Mouse (Mus musculus): ENCODE results near the gene Ppp1r2. TPM values are rescaled to one million over a fixed set of nuclear protein-coding genes. Genes with fewer than 3 reads are reported as not detected.

Ppp1r2 gene
- total and polyA plus RNA-seq, 2 experiments from 2014 or later: 59.6 to 104 TPM

DNA sequence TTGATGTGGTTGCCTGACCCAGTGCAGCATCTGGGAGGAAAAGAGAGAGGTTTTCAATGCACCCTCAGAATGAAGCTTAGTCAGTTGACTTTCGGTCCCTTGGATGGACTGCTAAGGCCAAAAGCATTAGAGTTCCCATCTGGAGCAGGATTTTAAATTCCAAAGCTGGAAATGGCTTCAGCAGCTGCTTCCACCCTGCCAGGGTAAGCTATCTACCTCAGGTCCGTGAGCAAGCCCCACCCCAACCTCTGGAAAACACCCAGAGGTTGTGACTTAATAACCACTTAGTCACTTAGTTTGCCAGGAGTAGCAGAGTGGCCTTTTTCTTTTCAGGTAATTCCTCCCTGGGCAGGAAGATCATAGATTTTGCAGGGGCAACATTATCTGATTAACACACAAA, 3.0 kb upstream of the Ppp1r2 start:
- ATAC-seq (no peak), DNase-seq (ENCODE audit: low spot score) (no peak)
- Histone ChIP-seq H3K9ac (replicated peaks; ENCODE audit: low read length) (no peak overlapping the region), H3K9me3 (ENCODE audit: low read length) (no peaks in the 10 kb centered on the region), H3K27me3 (ENCODE audit: insufficient read depth, low read length) (no peaks in the 10 kb centered on the region), H3K4me1 (ENCODE audit: insufficient read depth, low read length) (peaks cover 7% of the 10 kb centered on the region; the same call in 1 of the 2 replicates), H3K27ac (no peak overlapping the region), H3K4me2 (ENCODE audit: low read depth, low read length) (no peak overlapping the region), H3K4me3 (ENCODE audit: low read length) (no peak overlapping the region), H3K36me3 (ENCODE audit: insufficient read depth, low read length) (no peaks in the 10 kb centered on the region)
- TF ChIP-seq CTCF (IDR thresholded peaks at IDR 0.05; ENCODE audit: low read depth): no peak
- 77% methylated on average over 2 of the region's 2 CpGs for WGBS

DNA sequence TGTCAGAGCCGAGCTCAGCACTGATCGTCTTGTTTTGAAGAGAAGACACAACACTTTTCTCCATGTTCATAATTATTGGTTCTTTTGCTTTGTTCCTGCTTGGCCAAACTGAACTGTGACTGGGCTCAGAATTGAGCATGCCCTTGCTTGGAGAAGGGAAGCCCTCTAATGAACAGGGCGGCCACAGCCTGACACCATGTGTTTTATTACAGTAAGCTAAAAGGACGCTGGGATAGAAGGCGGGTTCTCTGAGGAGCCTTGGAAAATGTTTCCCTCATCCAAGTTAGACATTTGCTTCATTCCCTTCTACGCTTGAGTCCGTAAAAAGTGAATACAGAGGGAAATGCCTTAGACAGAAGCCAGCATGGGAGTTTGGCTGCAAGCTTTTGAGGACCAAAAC, 1.9 kb upstream of the Ppp1r2 start:
- H3K9ac ChIP-seq (replicated peaks; ENCODE audit: low read length): no peak overlapping the region
- peaks cover 17% of the 10 kb centered on the region for H3K4me1 ChIP-seq (ENCODE audit: insufficient read depth, low read length)
- H3K36me3 ChIP-seq (ENCODE audit: insufficient read depth, low read length): no peaks in the 10 kb centered on the region
- H3K4me3 ChIP-seq (ENCODE audit: low read length): no peak overlapping the region
- 74% methylated on average over 7 of the region's 7 CpGs for WGBS
- H3K4me2 ChIP-seq (ENCODE audit: low read depth, low read length): no peak overlapping the region
- no peak for TF ChIP-seq CTCF (IDR thresholded peaks at IDR 0.05; ENCODE audit: low read depth)
- DNase-seq (ENCODE audit: low spot score) (no peak), ATAC-seq (no peak)
- no peaks in the 10 kb centered on the region for H3K27me3 ChIP-seq (ENCODE audit: insufficient read depth, low read length)
- peak overlapping the region; percentile 0; the same call in 1 of the 2 replicates for H3K27ac ChIP-seq
- no peaks in the 10 kb centered on the region for H3K9me3 ChIP-seq (ENCODE audit: low read length)

- 46% methylated on average over 7 of the region's 7 CpGs for WGBS
Observed at GRCm38 (mm10) chr16:31276539-31276938, 1.5 kb upstream of the Ppp1r2 start.

DNA sequence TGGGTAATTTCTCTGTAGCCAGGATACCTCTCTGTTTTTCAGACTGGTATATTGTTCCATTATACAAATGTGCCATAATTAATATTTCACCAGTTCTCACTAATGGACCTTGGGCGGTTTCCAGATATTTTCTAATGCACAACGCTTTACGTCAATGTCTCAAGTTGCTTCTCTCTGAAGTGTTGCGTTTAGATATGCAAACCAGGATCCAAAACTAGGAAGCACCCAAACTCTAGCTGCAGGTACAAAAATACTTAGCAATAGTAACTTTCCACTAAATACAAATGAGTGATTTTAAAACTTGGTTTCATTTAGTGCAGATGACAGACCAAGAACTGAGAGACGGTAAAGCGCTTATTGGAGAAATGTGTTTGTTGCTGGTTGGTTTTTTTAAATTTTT, 993 bp downstream of the Ppp1r2 start:
- Histone ChIP-seq H3K36me3 (ENCODE audit: insufficient read depth, low read length) (no peaks in the 10 kb centered on the region), H3K4me3 (ENCODE audit: low read length) (peak overlapping the region; percentile 57), H3K9me3 (ENCODE audit: low read length) (no peaks in the 10 kb centered on the region), H3K27ac (peak overlapping the region; percentile 85; the same call in 1 of the 2 replicates), H3K4me1 (ENCODE audit: insufficient read depth, low read length) (peaks cover 17% of the 10 kb centered on the region), H3K27me3 (ENCODE audit: insufficient read depth, low read length) (no peaks in the 10 kb centered on the region), H3K4me2 (ENCODE audit: low read depth, low read length) (peak overlapping the region; percentile 70), H3K9ac (replicated peaks; ENCODE audit: low read length) (peak overlapping the region; percentile 79)
- peak; percentile 19 for DNase-seq (ENCODE audit: low spot score)
- no peak for TF ChIP-seq CTCF (IDR thresholded peaks at IDR 0.05; ENCODE audit: low read depth)
- WGBS: 4% methylated on average over 6 of the region's 6 CpGs
- no peak for ATAC-seq

More at GRCm38 (mm10) chr16:31276539-31276938, 1.5 kb upstream of the Ppp1r2 start:
- DNase-seq (ENCODE audit: low spot score): peak; percentile 48
- H3K4me3 ChIP-seq (ENCODE audit: low read length): no peak overlapping the region
- no peaks in the 10 kb centered on the region for H3K36me3 ChIP-seq (ENCODE audit: insufficient read depth, low read length)
- H3K9me3 ChIP-seq (ENCODE audit: low read length): no peaks in the 10 kb centered on the region
- H3K4me1 ChIP-seq (ENCODE audit: insufficient read depth, low read length): peaks cover 17% of the 10 kb centered on the region
- no peaks in the 10 kb centered on the region for H3K27me3 ChIP-seq (ENCODE audit: insufficient read depth, low read length)
- no peak overlapping the region for H3K9ac ChIP-seq (replicated peaks; ENCODE audit: low read length)
- TF ChIP-seq CTCF (IDR thresholded peaks at IDR 0.05; ENCODE audit: low read depth): no peak
- H3K4me2 ChIP-seq (ENCODE audit: low read depth, low read length): no peak overlapping the region
- no peak for ATAC-seq
- peak overlapping the region; percentile 0; the same call in 1 of the 2 replicates for H3K27ac ChIP-seq

GRCm38 (mm10) chr16:31266692-31267091, 8.4 kb downstream of the Ppp1r2 start:
- no peaks in the 10 kb centered on the region for H3K4me1 ChIP-seq (ENCODE audit: insufficient read depth, low read length)
- H3K27me3 ChIP-seq (ENCODE audit: insufficient read depth, low read length): no peaks in the 10 kb centered on the region
- no peak overlapping the region for H3K4me2 ChIP-seq (ENCODE audit: low read depth, low read length)
- H3K9ac ChIP-seq (replicated peaks; ENCODE audit: low read length): no peak overlapping the region
- no peaks in the 10 kb centered on the region; the same call in 1 of the 2 replicates for H3K36me3 ChIP-seq (ENCODE audit: insufficient read depth, low read length)
- H3K27ac ChIP-seq: no peak overlapping the region
- WGBS: 94% methylated on average over 2 of the region's 2 CpGs
- H3K9me3 ChIP-seq (ENCODE audit: low read length): no peaks in the 10 kb centered on the region
- DNase-seq (ENCODE audit: low spot score): no peak
- TF ChIP-seq CTCF (IDR thresholded peaks at IDR 0.05; ENCODE audit: low read depth): no peak
- H3K4me3 ChIP-seq (ENCODE audit: low read length): no peak overlapping the region
- no peak for ATAC-seq

DNA sequence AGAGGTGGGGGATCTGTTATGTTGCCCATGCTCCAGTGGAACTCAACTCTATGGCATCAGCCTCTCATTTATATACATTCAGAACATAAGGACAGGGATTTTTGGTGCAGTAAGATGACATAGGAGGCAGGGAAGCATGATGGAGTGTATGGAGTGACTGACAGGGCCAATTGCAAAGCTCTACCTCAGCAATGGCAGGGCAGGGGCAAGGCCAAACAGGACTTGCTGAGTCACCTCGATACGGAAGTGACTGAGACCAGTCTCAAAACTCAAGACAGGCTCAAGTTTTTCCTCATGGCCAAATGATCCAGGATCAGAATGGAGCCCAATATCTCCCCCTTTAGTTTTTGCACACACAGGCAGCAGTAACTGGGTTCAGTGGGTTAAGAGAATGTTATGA, 18.9 kb downstream of the Ppp1r2 start:
- Histone ChIP-seq H3K4me3 (ENCODE audit: low read length) (no peak overlapping the region), H3K9me3 (ENCODE audit: low read length) (no peaks in the 10 kb centered on the region), H3K27me3 (ENCODE audit: insufficient read depth, low read length) (no peaks in the 10 kb centered on the region), H3K4me1 (ENCODE audit: insufficient read depth, low read length) (no peaks in the 10 kb centered on the region), H3K4me2 (ENCODE audit: low read depth, low read length) (no peak overlapping the region), H3K36me3 (ENCODE audit: insufficient read depth, low read length) (peaks cover 32% of the 10 kb centered on the region), H3K9ac (replicated peaks; ENCODE audit: low read length) (no peak overlapping the region), H3K27ac (no peak overlapping the region)
- DNase-seq (ENCODE audit: low spot score) (no peak), ATAC-seq (no peak)
- 94% methylated on average over 2 of the region's 2 CpGs for WGBS
- no peak for TF ChIP-seq CTCF (IDR thresholded peaks at IDR 0.05; ENCODE audit: low read depth)

GRCm38 (mm10) chr16:31255685-31256084, 19.4 kb downstream of the Ppp1r2 start:
- Histone ChIP-seq H3K4me3 (ENCODE audit: low read length) (no peak overlapping the region), H3K36me3 (ENCODE audit: insufficient read depth, low read length) (peaks cover 32% of the 10 kb centered on the region), H3K4me1 (ENCODE audit: insufficient read depth, low read length) (no peaks in the 10 kb centered on the region), H3K9me3 (ENCODE audit: low read length) (no peaks in the 10 kb centered on the region), H3K27me3 (ENCODE audit: insufficient read depth, low read length) (no peaks in the 10 kb centered on the region), H3K4me2 (ENCODE audit: low read depth, low read length) (no peak overlapping the region), H3K9ac (replicated peaks; ENCODE audit: low read length) (no peak overlapping the region), H3K27ac (no peak overlapping the region)
- ATAC-seq (peak; percentile 87), DNase-seq (ENCODE audit: low spot score) (peak; percentile 6)
- 61% methylated on average over 3 of the region's 3 CpGs for WGBS
- TF ChIP-seq CTCF (IDR thresholded peaks at IDR 0.05; ENCODE audit: low read depth): no peak
